Mouse (Mus musculus): ENCODE measurements at regions not wholly inside any gene's neighbourhood (a gene's known extent, or its start where the extent isn't known, plus 50 kb on each side); places are given as distances from the start of the nearest gene placed in this dataset.

GRCm38 (mm10) chr16:62642859-62643403 lies 143.7 kb downstream of the Nsun3 start:
- Histone ChIP-seq H3K27ac (ENCODE audit: low read depth, low read length) (no peak overlapping the region), H3K9me3 (ENCODE audit: control insufficient read depth, low read length) (no peaks in the 10 kb centered on the region), H3K36me3 (ENCODE audit: control insufficient read depth, insufficient read depth, low read length) (no peaks in the 10 kb centered on the region), H3K27me3 (ENCODE audit: control insufficient read depth, insufficient read depth, low read length) (no peaks in the 10 kb centered on the region), H3K4me1 (ENCODE audit: control insufficient read depth, insufficient read depth, low read length) (no peaks in the 10 kb centered on the region), H3K4me3 (ENCODE audit: low read depth, low read length) (no peak overlapping the region), H3K9ac (ENCODE audit: low read length) (no peak overlapping the region), H3K4me2 (ENCODE audit: low read depth) (no peak overlapping the region)
- DNase-seq (ENCODE audit: low spot score) = no peak
- ATAC-seq (ENCODE audit: insufficient read depth, low FRiP score, low TSS enrichment) = no peak
- 89% methylated on average over 10 of the region's 10 CpGs for WGBS

- no peaks in the 10 kb centered on the region for H3K36me3 ChIP-seq (ENCODE audit: control insufficient read depth, insufficient read depth, low read length)
- no peak for DNase-seq (ENCODE audit: low spot score)
- H3K9me3 ChIP-seq (ENCODE audit: control insufficient read depth, low read length) = no peaks in the 10 kb centered on the region
- ATAC-seq (ENCODE audit: insufficient read depth, low FRiP score, low TSS enrichment) = no peak
- WGBS = 71% methylated on average over 6 of the region's 6 CpGs
- H3K4me3 ChIP-seq (ENCODE audit: low read depth, low read length) = no peak overlapping the region
- no peak overlapping the region for H3K27ac ChIP-seq (ENCODE audit: low read depth, low read length)
- no peak overlapping the region for H3K9ac ChIP-seq (ENCODE audit: low read length)
- H3K4me1 ChIP-seq (ENCODE audit: control insufficient read depth, insufficient read depth, low read length) = no peaks in the 10 kb centered on the region
- no peak overlapping the region for H3K4me2 ChIP-seq (ENCODE audit: low read depth)
- no peaks in the 10 kb centered on the region for H3K27me3 ChIP-seq (ENCODE audit: control insufficient read depth, insufficient read depth, low read length)
These were observed 162.7 kb downstream of the Nsun3 start for GRCm38 (mm10) chr16:62623938-62624337.

GRCm38 (mm10) chr16:62610873-62611272 lies 175.7 kb downstream of the Nsun3 start:
- DNase-seq (ENCODE audit: low spot score) = no peak
- Histone ChIP-seq H3K9ac (ENCODE audit: low read length) (no peak overlapping the region), H3K27ac (ENCODE audit: low read depth, low read length) (no peak overlapping the region), H3K4me1 (ENCODE audit: control insufficient read depth, insufficient read depth, low read length) (no peaks in the 10 kb centered on the region), H3K27me3 (ENCODE audit: control insufficient read depth, insufficient read depth, low read length) (no peaks in the 10 kb centered on the region), H3K9me3 (ENCODE audit: control insufficient read depth, low read length) (no peaks in the 10 kb centered on the region), H3K4me2 (ENCODE audit: low read depth) (no peak overlapping the region), H3K36me3 (ENCODE audit: control insufficient read depth, insufficient read depth, low read length) (no peaks in the 10 kb centered on the region), H3K4me3 (ENCODE audit: low read depth, low read length) (no peak overlapping the region)
- ATAC-seq (ENCODE audit: insufficient read depth, low FRiP score, low TSS enrichment) = no peak
- 89% methylated on average over 5 of the region's 5 CpGs for WGBS

- H3K27ac ChIP-seq (ENCODE audit: low read depth, low read length) = no peak overlapping the region
- 83% methylated on average over 3 of the region's 3 CpGs for WGBS
- ATAC-seq (ENCODE audit: insufficient read depth, low FRiP score, low TSS enrichment) (no peak), DNase-seq (ENCODE audit: low spot score) (no peak)
- H3K4me2 ChIP-seq (ENCODE audit: low read depth) = no peak overlapping the region
- H3K9me3 ChIP-seq (ENCODE audit: control insufficient read depth, low read length) = no peaks in the 10 kb centered on the region
- no peak overlapping the region for H3K4me3 ChIP-seq (ENCODE audit: low read depth, low read length)
- no peak overlapping the region for H3K9ac ChIP-seq (ENCODE audit: low read length)
- no peaks in the 10 kb centered on the region for H3K36me3 ChIP-seq (ENCODE audit: control insufficient read depth, insufficient read depth, low read length)
- H3K4me1 ChIP-seq (ENCODE audit: control insufficient read depth, insufficient read depth, low read length) = no peaks in the 10 kb centered on the region
- no peaks in the 10 kb centered on the region for H3K27me3 ChIP-seq (ENCODE audit: control insufficient read depth, insufficient read depth, low read length)
These were observed 178.0 kb downstream of the Nsun3 start for GRCm38 (mm10) chr16:62608617-62609016.

- Histone ChIP-seq H3K4me1 (ENCODE audit: control insufficient read depth, insufficient read depth, low read length) (no peaks in the 10 kb centered on the region), H3K4me3 (ENCODE audit: low read depth, low read length) (no peak overlapping the region), H3K27ac (ENCODE audit: low read depth, low read length) (no peak overlapping the region), H3K36me3 (ENCODE audit: control insufficient read depth, insufficient read depth, low read length) (no peaks in the 10 kb centered on the region), H3K4me2 (ENCODE audit: low read depth) (no peak overlapping the region), H3K27me3 (ENCODE audit: control insufficient read depth, insufficient read depth, low read length) (no peaks in the 10 kb centered on the region), H3K9ac (ENCODE audit: low read length) (no peak overlapping the region), H3K9me3 (ENCODE audit: control insufficient read depth, low read length) (no peaks in the 10 kb centered on the region)
- ATAC-seq (ENCODE audit: insufficient read depth, low FRiP score, low TSS enrichment) = no peak
- DNase-seq (ENCODE audit: low spot score) = no peak
- 94% methylated on average over 1 of the region's 1 CpGs for WGBS
These were observed 180.7 kb downstream of the Nsun3 start for GRCm38 (mm10) chr16:62605920-62606319.

GRCm38 (mm10) chr16:62562051-62562450 lies 224.6 kb downstream of the Nsun3 start:
- Histone ChIP-seq H3K4me1 (ENCODE audit: control insufficient read depth, insufficient read depth, low read length) (no peaks in the 10 kb centered on the region), H3K27ac (ENCODE audit: low read depth, low read length) (no peak overlapping the region), H3K4me3 (ENCODE audit: low read depth, low read length) (no peak overlapping the region), H3K9ac (ENCODE audit: low read length) (no peak overlapping the region), H3K27me3 (ENCODE audit: control insufficient read depth, insufficient read depth, low read length) (no peaks in the 10 kb centered on the region), H3K36me3 (ENCODE audit: control insufficient read depth, insufficient read depth, low read length) (no peaks in the 10 kb centered on the region), H3K9me3 (ENCODE audit: control insufficient read depth, low read length) (no peaks in the 10 kb centered on the region), H3K4me2 (ENCODE audit: low read depth) (no peak overlapping the region)
- WGBS = 46% methylated on average over 4 of the region's 4 CpGs
- peak; percentile 65 for ATAC-seq (ENCODE audit: insufficient read depth, low FRiP score, low TSS enrichment)
- DNase-seq (ENCODE audit: low spot score) = peak; percentile 63

GRCm38 (mm10) chr16:62543156-62543555 lies 243.5 kb downstream of the Nsun3 start:
- no peaks in the 10 kb centered on the region for H3K4me1 ChIP-seq (ENCODE audit: control insufficient read depth, insufficient read depth, low read length)
- 86% methylated on average over 2 of the region's 2 CpGs for WGBS

GRCm38 (mm10) chr16:62537730-62538479 lies 248.7 kb downstream of the Nsun3 start:
- DNase-seq (ENCODE audit: low spot score) (no peak), ATAC-seq (ENCODE audit: insufficient read depth, low FRiP score, low TSS enrichment) (0 out of 2 replicates have a peak, but pooled peaks have one; percentile 48)
- Histone ChIP-seq H3K9me3 (ENCODE audit: control insufficient read depth, low read length) (no peaks in the 10 kb centered on the region), H3K27ac (ENCODE audit: low read depth, low read length) (no peak overlapping the region), H3K4me3 (ENCODE audit: low read depth, low read length) (no peak overlapping the region), H3K4me1 (ENCODE audit: control insufficient read depth, insufficient read depth, low read length) (no peaks in the 10 kb centered on the region), H3K36me3 (ENCODE audit: control insufficient read depth, insufficient read depth, low read length) (no peaks in the 10 kb centered on the region), H3K9ac (ENCODE audit: low read length) (no peak overlapping the region), H3K4me2 (ENCODE audit: low read depth) (no peak overlapping the region), H3K27me3 (ENCODE audit: control insufficient read depth, insufficient read depth, low read length) (no peaks in the 10 kb centered on the region)
- 78% methylated on average over 7 of the region's 7 CpGs for WGBS

More at GRCm38 (mm10) chr16:62543156-62543555, 243.5 kb downstream of the Nsun3 start:
- no peak overlapping the region for H3K4me2 ChIP-seq (ENCODE audit: low read depth)
- no peak for DNase-seq (ENCODE audit: low spot score)
- H3K36me3 ChIP-seq (ENCODE audit: control insufficient read depth, insufficient read depth, low read length) = no peaks in the 10 kb centered on the region
- no peaks in the 10 kb centered on the region for H3K27me3 ChIP-seq (ENCODE audit: control insufficient read depth, insufficient read depth, low read length)
- no peak overlapping the region for H3K27ac ChIP-seq (ENCODE audit: low read depth, low read length)
- no peaks in the 10 kb centered on the region for H3K9me3 ChIP-seq (ENCODE audit: control insufficient read depth, low read length)
- ATAC-seq (ENCODE audit: insufficient read depth, low FRiP score, low TSS enrichment) = no peak
- no peak overlapping the region for H3K4me3 ChIP-seq (ENCODE audit: low read depth, low read length)
- no peak overlapping the region for H3K9ac ChIP-seq (ENCODE audit: low read length)

- no peak overlapping the region for H3K4me2 ChIP-seq (ENCODE audit: low read depth)
- ATAC-seq (ENCODE audit: insufficient read depth, low FRiP score, low TSS enrichment) (no peak), DNase-seq (ENCODE audit: low spot score) (no peak)
- H3K4me1 ChIP-seq (ENCODE audit: control insufficient read depth, insufficient read depth, low read length) = no peaks in the 10 kb centered on the region
- H3K36me3 ChIP-seq (ENCODE audit: control insufficient read depth, insufficient read depth, low read length) = no peaks in the 10 kb centered on the region
- H3K9me3 ChIP-seq (ENCODE audit: control insufficient read depth, low read length) = no peaks in the 10 kb centered on the region
- H3K9ac ChIP-seq (ENCODE audit: low read length) = no peak overlapping the region
- WGBS = 85% methylated on average over 1 of the region's 1 CpGs
- H3K4me3 ChIP-seq (ENCODE audit: low read depth, low read length) = no peak overlapping the region
- no peak overlapping the region for H3K27ac ChIP-seq (ENCODE audit: low read depth, low read length)
- no peaks in the 10 kb centered on the region for H3K27me3 ChIP-seq (ENCODE audit: control insufficient read depth, insufficient read depth, low read length)
These were observed 277.3 kb downstream of the Nsun3 start for GRCm38 (mm10) chr16:62509321-62509720.

All from neural tube, embryonic 11.5 days (tissue).